Mouse (Mus musculus): ENCODE measurements at regions not wholly inside any gene's neighbourhood (a gene's known extent, or its start where the extent isn't known, plus 50 kb on each side); places are given as distances from the start of the nearest gene placed in this dataset.
"Not testable (repeated sequence)": the region's sequence is repeated elsewhere in the genome, so short reads cannot be mapped to it uniquely, and the experiment has no call there.

- DNase-seq = no peak
These were observed 351.5 kb downstream of the Kcnh5 start for GRCm38 (mm10) chr12:74825664-74826063.

GRCm38 (mm10) chr12:74824735-74825494 is 352.2 kb downstream of the Kcnh5 start:
- peak; percentile 44 for DNase-seq

- not testable (repeated sequence) for DNase-seq
These were observed 361.0 kb downstream of the Kcnh5 start for GRCm38 (mm10) chr12:74816181-74816580.

DNA sequence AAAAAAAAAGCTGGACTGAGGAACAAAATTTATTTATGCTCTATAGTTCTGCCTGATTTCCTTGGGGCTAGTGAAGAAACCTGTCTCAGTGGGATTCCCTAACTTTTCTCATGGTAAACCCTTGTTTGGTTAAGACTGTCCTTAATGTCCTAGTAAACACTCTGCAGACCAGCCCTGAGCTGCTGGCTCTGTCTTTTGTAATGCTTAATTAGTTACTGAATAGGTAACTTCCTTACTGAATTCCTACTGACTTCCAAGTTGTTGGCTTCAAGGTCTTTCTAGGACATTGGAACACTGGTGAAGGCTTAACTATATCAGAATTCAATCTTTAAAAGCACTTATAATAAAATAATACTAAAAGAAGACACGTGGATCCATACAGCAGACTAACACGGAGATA is 368.6 kb downstream of the Kcnh5 start:
- DNase-seq = not testable (repeated sequence)

GRCm38 (mm10) chr12:74807926-74808325 is 369.2 kb downstream of the Kcnh5 start:
- not testable (repeated sequence) for DNase-seq

- peak; percentile 60 for DNase-seq
These were observed 373.2 kb downstream of the Kcnh5 start for GRCm38 (mm10) chr12:74803740-74804512.

DNA sequence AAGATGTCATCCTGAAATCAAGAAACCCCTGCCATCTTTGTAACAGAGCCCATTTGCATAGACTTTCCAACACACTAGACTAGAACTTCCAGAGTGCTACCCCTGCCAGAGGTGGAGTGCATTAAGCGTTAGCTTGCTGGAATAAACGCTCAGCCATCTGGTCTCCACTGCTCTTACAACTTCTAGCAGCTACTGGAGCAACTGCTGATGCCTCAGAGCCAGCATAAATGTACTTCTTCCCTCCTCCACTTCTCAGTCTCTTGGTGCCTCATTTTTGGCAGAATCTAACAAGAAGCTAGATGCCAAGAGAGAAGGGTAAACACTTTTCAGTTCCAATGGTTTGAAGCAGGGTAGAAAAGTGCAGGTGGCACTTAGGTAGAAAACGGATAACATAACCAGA is 385.1 kb downstream of the Kcnh5 start:
- DNase-seq = no peak

DNA sequence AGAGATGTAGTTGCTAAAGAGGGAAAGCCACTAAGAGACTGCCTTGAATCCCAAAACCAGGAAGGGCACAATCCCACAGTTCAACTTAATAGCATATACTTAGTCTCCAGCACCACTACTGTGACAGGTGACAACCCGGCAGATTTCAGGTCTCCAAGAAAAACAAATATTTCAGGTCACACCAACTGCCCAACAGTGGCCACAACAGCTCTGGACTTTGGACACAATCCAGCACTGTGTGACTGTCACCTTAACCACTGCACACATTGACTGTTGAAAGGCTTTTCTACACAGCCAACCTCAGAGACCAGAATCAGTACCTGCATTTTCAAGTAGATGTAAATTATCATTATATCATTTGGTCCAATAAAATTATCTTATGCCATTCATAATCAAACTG is 414.8 kb downstream of the Kcnh5 start:
- no peak for DNase-seq

DNA sequence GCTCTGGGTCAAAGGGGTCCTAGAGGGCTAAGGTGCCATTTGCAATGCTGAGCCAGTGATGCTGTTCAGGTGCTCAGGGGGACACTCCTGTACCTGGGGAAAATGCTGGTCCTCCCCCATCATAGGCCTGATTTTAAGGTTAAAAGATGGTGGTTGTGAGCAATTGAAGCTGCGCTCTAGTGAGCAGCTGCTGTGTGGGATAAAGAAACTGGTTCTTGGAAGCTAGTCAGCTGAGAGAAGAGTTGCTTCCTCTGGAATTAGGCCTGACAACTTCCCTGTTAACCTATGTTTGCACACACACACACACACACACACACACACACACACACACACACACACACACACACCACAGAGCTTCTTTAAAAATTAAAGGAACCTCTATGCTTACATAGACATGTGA is 428.9 kb upstream of the Gm11042 start:
- no peak for DNase-seq

- no peak for DNase-seq
These were observed 412.7 kb upstream of the Gm11042 start for GRCm38 (mm10) chr12:74728866-74729265.

GRCm38 (mm10) chr12:74679149-74679548 is 363.0 kb upstream of the Gm11042 start:
- no peak for DNase-seq

DNA sequence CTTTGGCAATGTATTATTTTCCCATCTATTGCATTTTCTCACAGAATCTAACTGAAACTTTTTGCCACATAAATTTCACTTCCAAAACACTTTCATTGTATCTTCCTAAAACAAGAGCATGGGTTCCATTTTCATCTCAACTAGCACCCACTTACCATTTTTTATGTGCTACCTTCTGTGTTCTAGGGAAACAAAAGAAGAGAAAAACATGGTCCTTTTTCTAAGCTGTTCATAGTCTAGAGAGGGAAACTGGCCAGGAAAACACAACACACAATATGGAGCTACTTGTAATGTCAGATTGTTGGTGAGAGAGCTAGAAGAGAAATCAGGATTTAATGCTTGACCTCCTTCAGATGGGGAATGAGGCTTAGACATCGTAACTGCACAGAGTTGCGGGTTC is 361.6 kb upstream of the Gm11042 start:
- DNase-seq = no peak

DNA sequence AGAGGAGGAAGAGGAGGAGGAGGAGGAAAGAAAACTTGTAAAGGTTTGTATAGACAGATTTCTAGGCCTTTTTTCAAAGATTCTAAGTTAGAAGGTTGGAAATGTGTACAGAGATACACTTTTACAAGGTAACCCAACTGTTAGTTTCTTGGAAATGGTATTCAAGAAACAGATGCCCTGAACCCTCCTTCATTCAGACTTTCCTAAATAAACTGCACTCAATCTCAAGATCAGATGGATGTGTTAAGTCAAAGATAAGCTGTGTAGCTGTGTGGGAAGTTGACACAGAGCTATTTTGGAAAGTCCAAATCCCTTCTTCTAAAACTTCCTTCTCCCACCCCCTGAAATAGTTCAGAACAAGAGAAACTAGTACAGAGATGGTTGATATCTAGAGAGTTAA is 342.2 kb upstream of the Gm11042 start:
- no peak for DNase-seq

- DNase-seq = no peak
These were observed 340.9 kb upstream of the Gm11042 start for GRCm38 (mm10) chr12:74657036-74657648.

DNA sequence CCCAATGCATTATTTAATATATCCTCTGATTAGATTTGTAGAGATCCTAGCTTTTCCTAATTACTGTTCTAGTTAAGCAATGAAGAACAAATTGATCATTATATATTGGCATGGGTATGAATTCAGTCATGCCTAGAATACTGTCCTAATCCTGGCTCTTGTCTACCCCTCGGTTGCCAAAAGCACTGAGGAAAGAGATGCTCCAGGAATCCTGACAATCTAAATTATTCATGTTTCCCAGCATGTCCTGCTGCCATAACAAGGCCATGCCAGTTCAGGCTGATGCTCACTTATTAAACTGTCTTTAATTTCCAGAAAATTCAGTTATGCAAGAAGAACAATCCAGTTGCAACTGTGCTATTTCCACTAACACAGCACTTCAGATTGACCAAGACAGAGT is 335.1 kb upstream of the Gm11042 start:
- DNase-seq = no peak

DNA sequence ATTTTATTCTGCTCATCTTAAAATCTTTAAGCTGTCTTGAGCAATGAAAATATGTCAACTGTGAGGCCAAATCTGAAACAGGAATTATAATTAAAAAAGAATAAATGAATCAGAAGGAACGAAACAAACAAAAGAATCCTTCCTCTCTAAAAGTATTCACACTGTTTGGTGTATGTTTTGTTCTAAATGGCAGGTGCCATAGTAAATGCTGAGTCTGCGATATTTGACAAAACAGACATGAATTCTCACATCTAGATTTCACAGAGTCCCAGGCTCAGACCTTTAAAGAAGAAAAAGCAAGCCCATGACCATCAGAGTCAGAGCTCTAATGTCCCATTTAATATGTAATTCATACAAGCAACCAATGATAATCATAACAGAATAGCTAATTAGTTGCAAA is 316.6 kb upstream of the Gm11042 start:
- no peak for DNase-seq

GRCm38 (mm10) chr12:74595208-74595607 is 279.0 kb upstream of the Gm11042 start:
- peak; percentile 7 for DNase-seq

DNA sequence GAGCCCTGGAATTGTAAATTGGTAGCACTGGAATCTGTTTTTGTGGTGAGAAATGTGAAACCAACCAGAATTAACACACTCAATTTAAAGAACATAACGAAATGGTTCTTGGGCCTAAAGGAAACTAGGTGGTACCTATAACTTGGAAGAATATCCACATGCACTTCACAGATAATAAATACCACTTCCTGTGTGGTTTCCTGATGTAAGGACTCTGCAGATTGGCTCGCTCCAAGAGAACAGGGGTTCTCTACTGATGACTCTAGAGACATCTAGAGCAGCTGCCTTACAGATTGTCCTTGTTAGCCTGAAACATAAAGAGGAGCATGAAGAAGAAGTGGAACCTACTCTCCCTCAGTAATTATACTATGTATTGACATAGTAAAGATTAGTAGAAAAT is 238.4 kb upstream of the Gm11042 start:
- DNase-seq = no peak

DNA sequence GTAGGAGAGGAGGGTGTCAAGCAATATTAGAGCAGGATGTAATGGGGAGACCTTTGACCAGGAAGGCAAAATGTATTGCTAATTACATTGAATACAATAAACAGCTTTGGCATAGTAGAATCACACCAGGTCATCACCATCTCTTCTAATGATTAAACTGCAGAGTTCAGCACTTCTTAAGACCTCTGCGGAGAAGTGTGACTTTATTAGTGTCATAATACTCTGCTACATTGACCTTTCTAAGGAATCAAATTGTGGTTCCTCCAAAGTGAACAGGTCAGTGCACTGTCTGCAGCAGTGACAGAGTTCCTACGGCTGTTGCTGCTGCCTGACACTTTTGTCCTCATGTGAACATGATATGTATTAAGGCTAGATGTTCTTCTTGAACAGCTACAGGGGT is 228.0 kb upstream of the Gm11042 start:
- no peak for DNase-seq

- DNase-seq = no peak
These were observed 218.7 kb upstream of the Gm11042 start for GRCm38 (mm10) chr12:74534882-74535281.

DNA sequence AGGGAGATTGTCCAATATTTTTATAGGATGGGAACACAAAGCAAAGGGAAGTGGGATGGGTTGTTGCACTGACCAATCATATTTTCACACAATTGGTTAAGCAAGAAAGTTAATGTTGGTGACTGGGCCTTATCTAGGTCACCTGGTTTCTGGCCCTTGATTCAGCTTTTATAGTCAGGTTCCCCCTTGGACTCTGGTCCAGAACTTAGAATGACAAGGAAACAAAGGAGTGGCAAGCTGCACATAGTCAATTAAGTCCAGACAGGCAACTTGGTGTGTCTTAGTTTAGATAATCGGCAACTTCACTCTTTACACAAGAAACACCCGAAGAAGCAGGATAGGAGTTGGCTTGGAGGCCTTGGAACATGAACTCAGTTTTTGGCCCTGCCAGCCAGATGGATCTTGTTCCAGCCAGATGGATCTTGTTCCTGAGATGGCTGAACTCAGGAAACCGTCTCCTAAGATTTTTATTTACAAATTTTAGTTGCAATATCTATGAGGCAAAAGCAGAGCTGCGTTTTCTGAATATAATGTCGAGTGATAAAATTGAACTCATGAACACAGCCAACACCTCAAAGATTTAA is 212.9 kb upstream of the Gm11042 start:
- DNase-seq = no peak

DNA sequence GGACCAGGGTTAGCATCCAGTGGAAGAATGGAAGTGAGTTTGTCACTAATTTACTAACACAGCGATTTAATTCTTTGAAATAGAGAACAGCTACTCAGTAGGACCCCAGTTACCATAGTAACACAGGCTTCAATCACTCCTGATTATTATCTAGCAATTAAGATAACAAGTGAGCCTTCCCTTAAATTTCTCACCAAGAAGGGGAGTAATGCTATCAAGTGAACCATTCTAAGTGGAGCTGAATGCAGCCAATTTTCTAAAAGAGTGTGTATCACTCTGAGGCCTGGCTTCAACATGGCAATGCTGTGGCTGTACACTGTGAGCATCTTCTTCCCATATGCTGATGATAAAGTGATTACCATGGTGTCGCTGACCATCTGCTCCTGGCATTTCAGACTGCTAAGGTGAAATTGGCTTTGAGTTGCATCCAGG is 211.0 kb upstream of the Gm11042 start:
- DNase-seq = no peak

- no peak for DNase-seq
These were observed 207.8 kb upstream of the Gm11042 start for GRCm38 (mm10) chr12:74523988-74524387.

Data from adrenal gland, postnatal 10 days (tissue).